Mouse (Mus musculus): ENCODE measurements around the gene Olfr1185-ps1.
"Not testable (repeated sequence)": the region's sequence is repeated elsewhere in the genome, so short reads cannot be mapped to it uniquely, and the experiment has no call there.

Olfr1185-ps1 gene

GRCm38 (mm10) chr2:88493020-88493419 is at the start of gene Olfr1185-ps1:
TSS of gene Olfr1185-ps1 (plus strand) at chr2:88493320.
- no peak for DNase-seq (ENCODE audit: low read depth)

DNA sequence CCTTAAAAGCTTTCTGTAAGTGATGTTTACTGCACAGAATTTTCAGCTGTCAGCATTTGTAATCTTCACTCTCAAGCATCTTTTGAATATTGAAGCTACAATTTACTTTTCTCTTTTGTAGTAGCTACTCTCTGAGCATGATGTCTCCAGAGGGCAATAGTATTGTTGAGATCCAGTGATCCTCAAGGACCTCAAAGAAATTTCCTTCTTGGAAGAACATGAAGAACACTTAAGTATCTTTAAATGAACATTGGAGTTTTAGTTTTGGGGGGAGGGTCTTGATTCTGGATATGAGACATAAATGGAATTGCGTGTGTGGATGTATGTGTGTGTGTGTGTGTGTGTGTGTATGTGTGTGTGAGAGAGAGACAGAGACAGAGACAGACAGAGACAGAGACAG is 44.1 kb upstream of the Olfr1185-ps1 start, which contains the start of gene Gm13757:
Gm13757 (minus strand) TSS at position 101 of the 400 bp plus-strand sequence.
- DNase-seq (ENCODE audit: low read depth): no peak

DNA sequence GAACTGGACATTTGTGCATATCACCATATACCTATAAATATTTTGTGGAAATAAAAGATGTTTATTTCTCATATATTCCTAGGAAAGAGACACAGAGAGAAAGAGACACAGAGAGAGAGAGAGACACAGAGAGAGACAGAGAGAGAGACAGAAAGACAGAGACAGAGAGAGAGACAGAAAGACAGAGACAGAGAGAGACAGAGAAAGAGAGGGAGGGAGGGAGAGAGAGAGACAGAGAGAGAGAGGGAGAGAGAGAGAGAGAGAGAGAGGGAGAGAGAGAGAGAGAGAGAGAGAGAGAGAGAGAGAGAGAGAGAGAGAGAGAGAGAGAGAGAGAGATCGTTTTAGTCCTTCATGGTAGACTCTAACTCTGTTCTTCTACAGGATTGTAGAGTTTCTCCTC is 38.6 kb upstream of the Olfr1185-ps1 start, which contains the start of gene Olfr1183:
Olfr1183 (plus strand) TSS at position 301 of the 400 bp plus-strand sequence.
- DNase-seq (ENCODE audit: low read depth): not testable (repeated sequence)

DNA sequence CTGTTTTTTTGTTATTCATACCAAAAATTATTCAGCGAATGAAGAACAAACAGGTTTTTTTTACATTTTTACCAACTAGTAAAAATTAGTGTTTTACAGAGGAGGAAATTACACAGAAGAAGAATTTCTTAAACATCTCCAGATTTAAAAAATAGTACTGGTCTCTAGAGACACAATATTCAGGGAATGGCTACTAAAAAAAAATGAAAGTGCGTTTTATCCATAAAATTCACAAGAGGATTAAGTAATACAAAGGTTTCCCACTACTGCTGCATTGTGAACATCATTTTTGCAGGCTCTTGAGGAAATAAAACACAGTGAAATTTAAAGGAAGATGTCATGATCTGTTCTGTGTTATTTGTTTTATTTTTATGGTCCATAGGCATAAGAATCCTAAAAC is 9.8 kb upstream of the Olfr1185-ps1 start, which contains the start of gene Olfr1184:
Olfr1184 (plus strand) TSS at position 301 of the 400 bp plus-strand sequence.
- no peak for DNase-seq (ENCODE audit: low read depth)

- DNase-seq (ENCODE audit: low read depth): no peak
Measured at GRCm38 (mm10) chr2:88518251-88518650, 25.1 kb downstream of the Olfr1185-ps1 start, which contains the start of gene Olfr1186. TSS of gene Olfr1186 (plus strand) at chr2:88518551.

DNA sequence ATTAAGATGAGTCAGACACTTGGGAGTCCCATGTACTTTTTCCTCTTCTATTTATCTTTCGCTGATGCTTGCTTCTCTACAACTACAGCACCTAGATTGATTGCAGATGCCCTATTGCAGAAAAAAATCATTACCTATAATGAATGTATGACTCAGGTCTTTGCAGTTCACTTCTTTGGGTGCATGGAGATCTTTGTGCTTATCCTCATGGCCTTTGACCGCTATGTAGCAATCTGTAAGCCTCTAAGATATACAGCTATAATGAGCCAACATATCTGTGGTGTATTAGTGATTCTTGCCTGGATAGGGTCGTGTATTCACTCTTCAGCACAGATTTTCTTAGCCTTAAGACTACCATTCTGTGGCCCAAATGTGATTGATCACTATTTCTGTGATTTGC is 32.6 kb downstream of the Olfr1185-ps1 start:
- DNase-seq (ENCODE audit: low read depth): no peak
